Mouse (Mus musculus): ENCODE results near the gene Zfp626. TPM values are rescaled to one million over a fixed set of nuclear protein-coding genes. Genes with fewer than 3 reads are reported as not detected.
"Not testable (repeated sequence)": the region's sequence is repeated elsewhere in the genome, so short reads cannot be mapped to it uniquely, and the experiment has no call there.

Gene Zfp626
- polyA plus RNA-seq (2015; fragmentation: Nextera tagmentation; extraction: Ambion mirVana), result 1.9 and 2.5 TPM in 2 replicates

DNA sequence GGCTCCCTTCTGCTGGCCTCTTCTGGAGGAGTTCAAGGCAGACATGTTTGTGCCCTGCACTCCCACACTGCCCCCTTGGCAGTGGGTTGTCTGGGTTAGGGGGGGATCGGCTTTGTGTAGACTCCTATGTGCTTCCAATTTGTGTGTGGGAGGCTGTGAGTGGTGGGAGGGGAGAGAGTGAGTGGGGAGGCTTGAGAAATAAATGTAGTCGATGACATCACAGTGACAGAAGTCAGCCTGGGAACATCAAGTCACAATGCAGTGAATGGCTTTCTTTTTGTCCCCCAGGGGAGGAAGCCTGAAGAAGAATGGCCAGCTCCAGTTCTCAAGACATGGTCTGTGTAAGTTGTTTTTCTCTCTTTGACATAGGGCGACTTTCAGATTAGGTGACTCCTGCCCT lies at the start of gene Zfp626:
Gene Zfp626 (plus strand): TSS at position 301 of the 400 bp plus-strand sequence.
- H3K27me3 ChIP-seq (ENCODE audit: control insufficient read depth, insufficient read depth, low read length); H3K4me1 ChIP-seq (ENCODE audit: control insufficient read depth, insufficient read depth, low read length); H3K27ac ChIP-seq (ENCODE audit: low read length); H3K9me3 ChIP-seq (replicated peaks; ENCODE audit: control insufficient read depth, low read length); H3K4me3 ChIP-seq (replicated peaks; ENCODE audit: low read length); ATAC-seq (ENCODE audit: insufficient read depth, low FRiP score); H3K4me2 ChIP-seq (ENCODE audit: low read depth, low read length); H3K9ac ChIP-seq (ENCODE audit: low read length); H3K36me3 ChIP-seq (ENCODE audit: control insufficient read depth, insufficient read depth, low read length): not testable (repeated sequence)
- 88% methylated on average over 3 of the region's 3 CpGs for WGBS

DNA sequence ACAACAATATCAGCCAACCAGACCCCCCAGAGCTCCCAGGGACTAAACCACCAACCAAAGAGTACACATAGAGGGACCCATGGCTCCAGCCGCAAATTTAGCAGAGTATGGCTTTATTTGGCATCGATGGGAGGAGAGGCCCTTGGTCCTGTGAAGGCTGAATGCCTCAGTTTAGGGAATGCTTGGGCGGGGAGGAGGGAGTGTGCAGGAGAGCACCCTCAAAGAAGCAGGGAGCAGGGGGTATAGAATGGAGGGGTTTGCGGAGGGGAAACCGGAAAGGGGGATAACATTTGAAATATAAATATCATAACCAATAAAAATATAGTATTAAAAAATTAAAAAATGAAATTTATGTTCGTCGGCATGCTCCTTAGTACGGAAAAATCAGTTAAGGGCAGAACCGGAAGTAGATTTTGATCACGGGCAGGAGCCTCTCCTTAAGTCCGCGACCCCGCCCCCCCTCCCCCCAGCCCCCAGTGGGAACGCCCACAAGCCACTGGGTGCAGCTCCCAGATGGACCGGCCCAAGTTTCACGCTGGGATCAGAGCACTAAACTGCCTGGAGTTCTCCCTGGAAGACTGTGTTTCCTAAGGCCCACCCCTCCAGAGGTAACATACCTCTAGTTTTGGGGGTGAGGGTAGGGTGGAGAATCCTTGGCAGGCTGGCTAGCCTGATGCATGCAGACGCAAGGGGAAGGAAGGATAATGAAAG lies 41.7 kb upstream of the Zfp626 start:
- peak overlapping the region; percentile 55 for H3K9ac ChIP-seq (ENCODE audit: low read length)
- no peaks in the 10 kb centered on the region for H3K27me3 ChIP-seq (ENCODE audit: control insufficient read depth, insufficient read depth, low read length)
- 6% methylated on average over 17 of the region's 17 CpGs for WGBS
- H3K4me3 ChIP-seq (replicated peaks; ENCODE audit: low read length), result peak overlapping the region; percentile 42
- no peaks in the 10 kb centered on the region for H3K4me1 ChIP-seq (ENCODE audit: control insufficient read depth, insufficient read depth, low read length)
- H3K36me3 ChIP-seq (ENCODE audit: control insufficient read depth, insufficient read depth, low read length), result no peaks in the 10 kb centered on the region
- no peak for ATAC-seq (ENCODE audit: insufficient read depth, low FRiP score)
- H3K4me2 ChIP-seq (ENCODE audit: low read depth, low read length), result peak overlapping the region; percentile 58
- H3K27ac ChIP-seq (ENCODE audit: low read length), result no peak overlapping the region
- no peaks in the 10 kb centered on the region for H3K9me3 ChIP-seq (replicated peaks; ENCODE audit: control insufficient read depth, low read length)

DNA sequence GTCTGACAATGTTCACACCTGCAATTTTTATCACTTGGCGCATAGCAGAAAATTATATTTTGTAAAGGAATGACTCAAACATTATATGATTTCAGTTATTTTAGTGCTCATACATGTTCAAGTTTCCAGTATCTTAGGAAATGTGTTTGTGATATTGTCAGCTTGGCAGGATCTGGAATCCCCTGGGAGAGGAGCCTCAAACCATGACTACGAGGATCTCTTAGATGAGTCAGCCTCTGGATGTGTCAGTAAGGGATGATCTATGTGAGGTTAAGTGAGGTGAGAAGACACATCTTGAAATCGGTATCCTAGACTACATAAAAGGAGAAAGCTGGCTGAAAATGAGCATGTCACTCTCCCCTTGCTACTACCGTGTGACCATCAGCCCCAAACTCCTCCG lies 17.7 kb upstream of the Zfp626 start:
- Histone ChIP-seq H3K27ac (ENCODE audit: low read length) (no peak overlapping the region), H3K4me3 (replicated peaks; ENCODE audit: low read length) (no peak overlapping the region), H3K36me3 (ENCODE audit: control insufficient read depth, insufficient read depth, low read length) (no peaks in the 10 kb centered on the region), H3K27me3 (ENCODE audit: control insufficient read depth, insufficient read depth, low read length) (no peaks in the 10 kb centered on the region), H3K9ac (ENCODE audit: low read length) (no peak overlapping the region), H3K4me2 (ENCODE audit: low read depth, low read length) (no peak overlapping the region), H3K9me3 (replicated peaks; ENCODE audit: control insufficient read depth, low read length) (peaks cover 13% of the 10 kb centered on the region), H3K4me1 (ENCODE audit: control insufficient read depth, insufficient read depth, low read length) (no peaks in the 10 kb centered on the region)
- ATAC-seq (ENCODE audit: insufficient read depth, low FRiP score), result no peak
- 76% methylated on average over 5 of the region's 5 CpGs for whole genome bisulfite sequencing

DNA sequence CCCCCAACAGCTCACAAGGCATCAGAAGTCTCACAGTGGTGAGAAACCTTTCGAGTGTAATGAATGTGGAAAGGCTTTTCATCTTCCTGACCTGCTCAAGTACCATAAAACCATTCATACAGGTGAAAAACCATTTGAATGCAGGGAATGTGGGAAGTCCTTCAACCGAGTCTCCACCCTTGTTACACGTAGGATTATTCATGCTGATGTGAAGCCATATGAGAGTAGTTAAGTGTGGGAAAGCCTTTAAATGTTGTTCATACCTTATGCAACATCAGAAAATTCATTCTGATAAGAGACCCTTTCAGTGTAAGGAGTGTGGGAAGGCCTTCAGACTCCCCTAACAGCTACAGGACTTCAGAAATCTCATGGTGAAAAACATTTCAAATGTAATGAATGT lies 13.1 kb upstream of the Zfp626 start:
- H3K4me3 ChIP-seq (replicated peaks; ENCODE audit: low read length); H3K27me3 ChIP-seq (ENCODE audit: control insufficient read depth, insufficient read depth, low read length); H3K27ac ChIP-seq (ENCODE audit: low read length); ATAC-seq (ENCODE audit: insufficient read depth, low FRiP score); H3K4me1 ChIP-seq (ENCODE audit: control insufficient read depth, insufficient read depth, low read length); H3K36me3 ChIP-seq (ENCODE audit: control insufficient read depth, insufficient read depth, low read length); H3K4me2 ChIP-seq (ENCODE audit: low read depth, low read length); H3K9ac ChIP-seq (ENCODE audit: low read length); H3K9me3 ChIP-seq (replicated peaks; ENCODE audit: control insufficient read depth, low read length): not testable (repeated sequence)
- WGBS, result 46% methylated on average over 3 of the region's 3 CpGs

DNA sequence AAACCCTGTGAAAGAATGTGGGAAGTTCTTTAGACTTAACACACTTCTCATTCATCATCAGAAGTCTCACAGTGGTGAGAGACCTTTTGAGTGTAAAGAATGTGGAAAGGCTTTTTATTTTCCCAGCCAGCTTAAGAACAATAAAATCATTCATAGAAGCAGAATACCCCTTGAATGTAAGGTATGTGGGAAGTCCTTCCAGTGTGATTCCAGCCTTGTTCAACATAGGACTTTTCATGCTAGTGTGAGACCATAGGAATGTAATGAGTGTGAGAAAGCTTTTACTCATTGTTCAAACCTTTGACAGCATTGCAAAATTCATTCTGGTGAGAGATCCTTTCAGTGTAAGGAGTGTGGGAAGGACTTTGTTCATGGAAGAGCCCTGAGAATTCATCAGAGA lies 12.4 kb upstream of the Zfp626 start:
- no peak for ATAC-seq (ENCODE audit: insufficient read depth, low FRiP score)
- no peak overlapping the region for H3K4me2 ChIP-seq (ENCODE audit: low read depth, low read length)
- H3K4me3 ChIP-seq (replicated peaks; ENCODE audit: low read length), result no peak overlapping the region
- 0 out of 2 replicates have a peak, but pooled peaks cover 3% of the 10 kb centered on the region for H3K4me1 ChIP-seq (ENCODE audit: control insufficient read depth, insufficient read depth, low read length)
- no peaks in the 10 kb centered on the region for H3K27me3 ChIP-seq (ENCODE audit: control insufficient read depth, insufficient read depth, low read length)
- H3K27ac ChIP-seq (ENCODE audit: low read length), result no peak overlapping the region
- 0 out of 2 replicates have a peak, but pooled peaks cover 4% of the 10 kb centered on the region for H3K9me3 ChIP-seq (replicated peaks; ENCODE audit: control insufficient read depth, low read length)
- no peak overlapping the region for H3K9ac ChIP-seq (ENCODE audit: low read length)
- no peaks in the 10 kb centered on the region for H3K36me3 ChIP-seq (ENCODE audit: control insufficient read depth, insufficient read depth, low read length)

DNA sequence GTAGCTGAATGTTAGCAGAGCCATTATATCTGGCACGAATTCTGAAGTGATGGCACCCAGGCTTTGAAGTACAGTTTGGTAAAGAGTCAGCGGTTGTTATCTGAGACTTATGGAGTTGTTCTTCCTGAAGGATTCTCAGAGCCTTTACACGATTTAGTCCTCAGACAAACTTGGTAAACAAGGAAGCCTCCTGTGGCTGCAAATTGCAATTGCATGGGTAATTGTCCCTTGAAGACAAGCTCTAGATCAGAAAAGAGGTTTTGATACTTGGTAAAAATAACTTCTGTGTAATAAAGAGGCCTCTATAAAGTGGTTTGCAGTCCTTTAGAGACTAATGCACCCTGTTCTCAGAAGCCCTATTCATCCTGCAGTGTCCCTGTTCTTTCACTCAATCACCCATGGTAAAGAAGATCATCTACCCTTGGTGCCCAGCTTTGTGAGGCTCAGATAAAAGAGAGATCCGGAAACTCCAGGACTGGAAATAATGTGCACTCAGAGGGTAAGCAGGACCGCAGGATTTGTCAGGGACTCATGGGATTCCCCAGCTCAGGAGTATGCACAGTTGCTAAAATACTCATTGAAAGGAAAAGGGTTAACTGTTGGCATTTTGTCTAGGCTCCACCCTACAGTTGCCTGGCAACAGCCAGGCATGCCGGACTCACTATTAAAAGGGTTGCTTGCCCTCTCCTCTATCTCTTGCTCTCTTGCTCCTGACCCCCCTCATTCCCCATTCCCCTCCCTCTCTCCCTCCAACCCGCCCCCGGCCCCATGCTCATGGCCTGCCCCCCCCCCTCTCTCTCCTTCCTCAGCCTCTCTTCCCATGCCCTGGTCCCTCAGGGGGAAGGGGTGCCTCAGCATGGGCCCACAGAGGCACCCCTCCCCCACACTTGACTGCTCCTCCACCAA lies 8.8 kb upstream of the Zfp626 start:
- no peak overlapping the region for H3K4me3 ChIP-seq (replicated peaks; ENCODE audit: low read length)
- no peaks in the 10 kb centered on the region for H3K27me3 ChIP-seq (ENCODE audit: control insufficient read depth, insufficient read depth, low read length)
- H3K27ac ChIP-seq (ENCODE audit: low read length), result no peak overlapping the region
- no peak overlapping the region for H3K9ac ChIP-seq (ENCODE audit: low read length)
- 0 out of 2 replicates have a peak overlapping the region, but pooled peaks have one; percentile 21 for H3K4me2 ChIP-seq (ENCODE audit: low read depth, low read length)
- 0 out of 2 replicates have a peak, but pooled peaks have one; percentile 53 for ATAC-seq (ENCODE audit: insufficient read depth, low FRiP score)
- H3K36me3 ChIP-seq (ENCODE audit: control insufficient read depth, insufficient read depth, low read length), result no peaks in the 10 kb centered on the region
- 29% methylated on average over 7 of the region's 8 CpGs for WGBS
- H3K4me1 ChIP-seq (ENCODE audit: control insufficient read depth, insufficient read depth, low read length), result 0 out of 2 replicates have a peak, but pooled peaks cover 3% of the 10 kb centered on the region
- 0 out of 2 replicates have a peak, but pooled peaks cover 4% of the 10 kb centered on the region for H3K9me3 ChIP-seq (replicated peaks; ENCODE audit: control insufficient read depth, low read length)

DNA sequence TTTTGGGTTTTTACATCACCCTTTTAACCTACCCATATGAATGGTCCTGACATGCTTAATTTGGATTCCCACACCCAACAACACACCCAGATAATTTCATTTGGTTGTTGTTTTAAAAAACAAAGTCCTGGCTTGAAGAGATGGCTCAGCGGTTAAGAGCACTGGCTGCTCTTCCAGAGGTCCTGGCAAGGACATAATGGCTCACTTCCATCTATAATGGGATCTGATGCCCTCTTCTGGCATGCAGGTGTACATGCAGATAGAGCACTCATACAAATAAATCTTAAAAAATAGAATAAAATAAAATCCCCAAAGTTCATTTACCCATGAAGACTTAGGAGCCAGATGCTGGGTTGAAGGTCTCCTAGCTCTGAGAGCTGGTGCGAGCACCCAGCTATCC lies 5.9 kb upstream of the Zfp626 start:
- Histone ChIP-seq H3K4me3 (replicated peaks; ENCODE audit: low read length) (no peak overlapping the region), H3K9ac (ENCODE audit: low read length) (no peak overlapping the region), H3K36me3 (ENCODE audit: control insufficient read depth, insufficient read depth, low read length) (no peaks in the 10 kb centered on the region), H3K4me1 (ENCODE audit: control insufficient read depth, insufficient read depth, low read length) (0 out of 2 replicates have a peak, but pooled peaks cover 3% of the 10 kb centered on the region), H3K27me3 (ENCODE audit: control insufficient read depth, insufficient read depth, low read length) (no peaks in the 10 kb centered on the region), H3K9me3 (replicated peaks; ENCODE audit: control insufficient read depth, low read length) (0 out of 2 replicates have a peak, but pooled peaks cover 4% of the 10 kb centered on the region), H3K4me2 (ENCODE audit: low read depth, low read length) (no peak overlapping the region), H3K27ac (ENCODE audit: low read length) (no peak overlapping the region)
- no peak for ATAC-seq (ENCODE audit: insufficient read depth, low FRiP score)
- WGBS, result 44% methylated on average over 2 of the region's 2 CpGs

DNA sequence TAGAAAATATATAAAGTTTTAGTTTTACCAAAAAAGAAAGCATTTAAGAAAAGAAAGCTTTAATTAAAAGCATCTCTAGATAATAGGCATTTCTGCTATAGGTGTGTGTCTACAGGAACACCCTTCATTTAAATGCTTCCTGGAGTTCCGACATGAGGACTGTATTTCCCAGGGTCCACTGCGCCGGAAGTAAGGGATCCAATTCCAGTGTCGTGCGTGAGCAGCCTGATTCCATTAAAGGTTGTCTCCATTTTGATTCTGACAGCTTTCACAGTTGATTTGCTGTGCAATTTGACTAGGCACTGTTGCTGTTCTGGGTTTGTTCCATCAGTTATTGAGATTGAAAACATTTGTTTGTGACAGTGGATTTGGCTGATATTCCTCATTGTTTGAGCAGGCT lies 4.0 kb upstream of the Zfp626 start:
- Histone ChIP-seq H3K27ac (ENCODE audit: low read length) (no peak overlapping the region), H3K9ac (ENCODE audit: low read length) (no peak overlapping the region), H3K36me3 (ENCODE audit: control insufficient read depth, insufficient read depth, low read length) (no peaks in the 10 kb centered on the region; the same call in 1 of the 2 replicates), H3K4me3 (replicated peaks; ENCODE audit: low read length) (no peak overlapping the region), H3K27me3 (ENCODE audit: control insufficient read depth, insufficient read depth, low read length) (no peaks in the 10 kb centered on the region), H3K4me1 (ENCODE audit: control insufficient read depth, insufficient read depth, low read length) (0 out of 2 replicates have a peak, but pooled peaks cover 3% of the 10 kb centered on the region), H3K4me2 (ENCODE audit: low read depth, low read length) (no peak overlapping the region), H3K9me3 (replicated peaks; ENCODE audit: control insufficient read depth, low read length) (no peaks in the 10 kb centered on the region)
- no peak for ATAC-seq (ENCODE audit: insufficient read depth, low FRiP score)
- 73% methylated on average over 5 of the region's 5 CpGs for WGBS
